Mouse (Mus musculus) erythroblast, embryonic 14.5 days (primary cell): Measurements from ENCODE around the gene Tex13b. TPM values are rescaled to one million over a fixed set of nuclear protein-coding genes. Genes with fewer than 3 reads are reported as not detected.
"Not testable (repeated sequence)": the region's sequence is repeated elsewhere in the genome, so short reads cannot be mapped to it uniquely, and the experiment has no call there.

Experiments
- H3K27me3 ChIP-seq: 2 replicates; pipeline ENCODE4 v1.6.1; 2012; ENCODE audit warnings: inconsistent platforms; ENCODE audit not compliant: control insufficient read depth
- H3K36me3 ChIP-seq: 2 replicates; pipeline ENCODE4 v1.6.1; 2012; ENCODE audit warnings: mild to moderate bottlenecking, inconsistent platforms; ENCODE audit not compliant: control insufficient read depth
- H3K4me1 ChIP-seq: 2 replicates; pipeline ENCODE4 v1.6.1; 2012; ENCODE audit warnings: inconsistent platforms; ENCODE audit not compliant: control insufficient read depth
- H3K4me3 ChIP-seq: replicated peaks from 2 replicates; pipeline ENCODE3; 2012; ENCODE audit warnings: moderate library complexity, mild to moderate bottlenecking, inconsistent platforms
- H3K9me3 ChIP-seq: 2 replicates; pipeline ENCODE4 v1.6.1; 2012; ENCODE audit warnings: low read length, inconsistent platforms, mixed read lengths; ENCODE audit not compliant: control insufficient read depth
- GATA1 ChIP-seq: IDR thresholded peaks from 2 replicates; pipeline ENCODE4 v1.6.1; 2012; ENCODE audit warnings: low read length, inconsistent platforms, mixed read lengths
- TAL1 ChIP-seq: IDR thresholded peaks from 3 replicates; pipeline ENCODE4 v1.6.1; 2012; ENCODE audit warnings: low read length, inconsistent platforms, mixed read lengths
- polyA plus RNA-seq: library from polyadenylated mRNA; stranded (reverse); fragments of >175 nt; gene quantifications from 2 replicates; pipeline ENCODE4 v1.2.3, GENCODE M21; 2012

The Tex13b gene
- polyA plus RNA-seq: not detected in 2 replicates

DNA sequence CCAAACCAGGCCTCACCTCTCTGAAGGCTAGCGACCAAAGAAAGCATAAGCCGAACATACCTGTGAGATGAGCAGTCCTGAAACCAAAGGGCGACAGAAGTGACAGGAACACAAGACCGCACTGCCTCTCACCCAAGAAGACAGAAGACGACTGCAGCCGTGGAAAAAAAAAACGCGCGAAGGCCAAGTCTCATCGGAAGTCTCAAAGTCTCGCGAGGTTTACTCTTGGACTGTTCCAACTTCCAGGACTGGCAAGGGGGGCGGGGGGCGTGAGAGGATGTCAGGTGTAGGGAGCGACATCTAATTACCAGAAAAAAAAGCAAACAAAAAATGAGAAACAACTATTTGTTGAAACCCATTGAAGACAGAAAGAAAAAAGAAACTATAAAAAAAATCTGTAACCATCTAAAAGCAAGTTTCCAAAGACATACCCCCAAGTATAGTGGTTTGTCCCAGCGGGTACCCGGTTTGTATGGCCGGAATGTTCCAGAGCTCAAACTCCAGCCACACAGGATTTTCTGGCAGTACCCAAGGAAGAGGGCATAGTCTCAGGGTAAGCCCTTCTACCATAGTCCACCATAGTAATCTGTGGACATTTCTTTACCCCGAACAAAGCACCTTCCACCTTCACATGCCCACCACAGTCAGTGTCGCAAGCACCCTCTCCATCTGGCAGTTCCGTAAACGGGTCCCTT, at the start of gene Tex13b:
Tex13b (minus strand) TSS at position 122 of the 695 bp plus-strand sequence.
- peaks cover 8% of the 10 kb centered on the region for H3K9me3 ChIP-seq
- H3K4me3 ChIP-seq: no peak within 1 kb of the TSS
- TF ChIP-seq TAL1 (no peak), GATA1 (no peak)
- no peaks in the 10 kb centered on the region for H3K27me3 ChIP-seq
- H3K4me1 ChIP-seq: no peaks in the 10 kb centered on the region
- H3K36me3 ChIP-seq: no peaks in the 10 kb centered on the region

- Histone ChIP-seq H3K36me3 (no peaks in the 10 kb centered on the region), H3K9me3 (no peaks in the 10 kb centered on the region), H3K4me1 (no peaks in the 10 kb centered on the region), H3K27me3 (no peaks in the 10 kb centered on the region), H3K4me3 (no peak overlapping the region)
- TF ChIP-seq TAL1 (no peak), GATA1 (no peak)
These were observed 49.5 kb upstream of the Tex13b start for GRCm38 (mm10) chrX:140862760-140863159.

- H3K9me3 ChIP-seq: no peaks in the 10 kb centered on the region
- no peaks in the 10 kb centered on the region for H3K4me1 ChIP-seq
- H3K27me3 ChIP-seq: no peaks in the 10 kb centered on the region
- no peak overlapping the region for H3K4me3 ChIP-seq
- H3K36me3 ChIP-seq: no peaks in the 10 kb centered on the region
- TF ChIP-seq TAL1: no peak
- no peak for TF ChIP-seq GATA1
These were observed 44.2 kb upstream of the Tex13b start for GRCm38 (mm10) chrX:140857445-140857844.

DNA sequence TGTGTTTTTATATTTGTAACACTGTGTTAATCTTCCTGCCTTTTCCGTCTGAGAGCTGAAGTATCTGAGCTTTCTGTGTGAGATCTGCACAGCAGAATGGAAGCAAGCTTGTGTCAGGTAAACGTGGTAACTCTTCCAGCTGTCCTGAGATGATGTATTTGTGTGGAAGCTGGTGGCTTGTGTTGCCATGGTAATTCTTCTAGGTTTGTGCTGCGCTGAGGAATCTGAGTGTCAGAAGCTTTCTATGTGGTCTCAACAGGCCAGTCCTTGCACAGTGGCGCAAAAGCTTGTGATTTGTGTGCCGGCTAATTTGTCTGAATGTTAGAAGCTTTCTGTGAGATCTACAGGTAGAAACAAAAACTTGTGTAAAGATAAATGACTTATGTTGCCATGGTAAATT, 43.8 kb upstream of the Tex13b start:
- not testable (repeated sequence) for H3K4me1 ChIP-seq

DNA sequence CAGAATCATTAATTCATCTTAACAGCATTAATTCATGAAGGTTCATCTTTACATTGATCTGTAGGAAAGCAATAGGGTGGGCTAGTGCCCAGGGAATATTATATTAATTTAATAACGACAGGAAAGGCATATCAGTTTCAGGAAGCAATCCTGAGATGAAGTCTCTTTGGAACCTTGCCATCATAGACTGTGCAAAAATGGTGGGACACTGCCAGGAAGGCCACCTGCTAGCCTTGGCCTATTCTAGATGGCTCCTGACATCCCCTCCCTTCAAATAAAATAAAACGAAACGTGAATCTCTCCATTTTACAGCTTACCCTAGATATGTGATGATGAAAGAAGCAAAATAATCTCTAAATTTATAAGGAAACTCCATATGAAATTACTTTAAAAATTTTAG, 41.3 kb upstream of the Tex13b start:
- H3K9me3 ChIP-seq: no peaks in the 10 kb centered on the region
- no peaks in the 10 kb centered on the region for H3K4me1 ChIP-seq
- H3K4me3 ChIP-seq: no peak overlapping the region
- H3K36me3 ChIP-seq: no peaks in the 10 kb centered on the region
- no peaks in the 10 kb centered on the region for H3K27me3 ChIP-seq
- TF ChIP-seq TAL1: no peak
- TF ChIP-seq GATA1: no peak

More for the DNA sequence above, 43.8 kb upstream of the Tex13b start:
- H3K4me3 ChIP-seq, H3K9me3 ChIP-seq, H3K36me3 ChIP-seq, H3K27me3 ChIP-seq: not testable (repeated sequence)

GRCm38 (mm10) chrX:140845401-140845800, 32.2 kb upstream of the Tex13b start:
- H3K9me3 ChIP-seq, H3K27me3 ChIP-seq, H3K36me3 ChIP-seq, H3K4me3 ChIP-seq, H3K4me1 ChIP-seq: not testable (repeated sequence)

GRCm38 (mm10) chrX:140839887-140840286, 26.7 kb upstream of the Tex13b start:
- Histone ChIP-seq H3K27me3 (no peaks in the 10 kb centered on the region), H3K36me3 (no peaks in the 10 kb centered on the region), H3K4me1 (no peaks in the 10 kb centered on the region), H3K4me3 (no peak overlapping the region), H3K9me3 (no peaks in the 10 kb centered on the region)
- TF ChIP-seq GATA1 (no peak), TAL1 (no peak)

DNA sequence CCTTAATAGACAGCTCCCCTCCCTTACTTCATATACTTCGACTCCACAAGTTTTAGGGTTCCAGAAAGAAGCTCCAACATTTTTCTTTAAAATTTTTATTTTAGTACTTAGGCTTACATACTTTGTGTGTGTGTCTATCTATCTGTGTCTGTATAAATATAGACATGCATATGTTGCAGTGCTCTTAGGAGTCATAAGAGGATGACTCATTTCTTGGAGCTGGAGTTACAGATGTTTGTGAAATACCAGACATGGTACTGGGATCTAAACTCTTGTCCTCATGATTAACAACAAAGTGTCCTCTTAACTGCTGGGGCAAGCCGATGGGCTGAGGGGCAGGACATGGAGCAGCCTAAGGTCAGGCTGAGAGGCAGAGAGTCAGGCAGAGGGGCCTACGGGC, 24.8 kb upstream of the Tex13b start:
- Histone ChIP-seq H3K36me3 (no peaks in the 10 kb centered on the region), H3K9me3 (no peaks in the 10 kb centered on the region), H3K4me1 (no peaks in the 10 kb centered on the region), H3K4me3 (no peak overlapping the region), H3K27me3 (no peaks in the 10 kb centered on the region)
- TF ChIP-seq TAL1: no peak
- no peak for TF ChIP-seq GATA1

DNA sequence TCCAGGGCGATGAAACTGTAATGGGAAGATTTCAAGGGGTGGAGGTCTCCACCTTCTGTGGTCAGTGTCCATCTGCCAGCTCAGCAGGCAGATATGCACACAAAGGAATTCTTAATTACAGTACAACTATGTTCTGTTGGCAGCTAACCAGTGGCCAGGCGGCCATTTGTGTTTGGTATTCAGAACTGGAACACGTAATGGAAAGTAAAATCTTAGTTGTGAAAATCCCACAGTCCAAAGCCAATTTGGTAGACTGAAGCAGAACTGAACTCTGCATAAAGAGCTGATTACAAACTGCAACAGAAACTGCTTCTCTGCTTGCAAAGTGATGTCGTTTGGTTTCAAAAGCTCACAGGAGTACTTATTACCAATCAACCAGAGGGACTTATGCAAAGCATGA, 18.5 kb upstream of the Tex13b start:
- Histone ChIP-seq H3K4me3 (no peak overlapping the region), H3K36me3 (no peaks in the 10 kb centered on the region), H3K9me3 (no peaks in the 10 kb centered on the region), H3K4me1 (no peaks in the 10 kb centered on the region), H3K27me3 (no peaks in the 10 kb centered on the region)
- TF ChIP-seq GATA1: no peak
- TF ChIP-seq TAL1: no peak

- TF ChIP-seq GATA1 (no peak), TAL1 (no peak)
- no peaks in the 10 kb centered on the region for H3K9me3 ChIP-seq
- H3K27me3 ChIP-seq: no peaks in the 10 kb centered on the region
- no peaks in the 10 kb centered on the region for H3K36me3 ChIP-seq
- no peaks in the 10 kb centered on the region for H3K4me1 ChIP-seq
- H3K4me3 ChIP-seq: no peak overlapping the region
These were observed 9.1 kb upstream of the Tex13b start for GRCm38 (mm10) chrX:140822295-140822694.
